Mouse (Mus musculus): ENCODE results near the gene Lefty1.
A peak's percentile ranks its signal among the peaks of the same experiment; 100 is the strongest.
"Not testable (repeated sequence)": the region's sequence is repeated elsewhere in the genome, so short reads cannot be mapped to it uniquely, and the experiment has no call there.

Gene Lefty1

GRCm38 (mm10) chr1:180922273-180923048 lies 12.4 kb upstream of the Lefty1 start:
- DNase-seq, result no peak

- DNase-seq, result no peak
Observed at GRCm38 (mm10) chr1:180924737-180925136, 10.1 kb upstream of the Lefty1 start.

- DNase-seq, result no peak
Observed at GRCm38 (mm10) chr1:180926286-180926685, 8.5 kb upstream of the Lefty1 start.

GRCm38 (mm10) chr1:180929599-180929998 lies 5.2 kb upstream of the Lefty1 start:
- no peak for DNase-seq

- no peak for DNase-seq
Observed at GRCm38 (mm10) chr1:180931106-180931505, 3.7 kb upstream of the Lefty1 start.

- no peak for DNase-seq
Observed at GRCm38 (mm10) chr1:180933659-180934058, 1.2 kb upstream of the Lefty1 start.

GRCm38 (mm10) chr1:180936610-180937398 lies 2.0 kb downstream of the Lefty1 start:
- DNase-seq, result not testable (repeated sequence)

DNA sequence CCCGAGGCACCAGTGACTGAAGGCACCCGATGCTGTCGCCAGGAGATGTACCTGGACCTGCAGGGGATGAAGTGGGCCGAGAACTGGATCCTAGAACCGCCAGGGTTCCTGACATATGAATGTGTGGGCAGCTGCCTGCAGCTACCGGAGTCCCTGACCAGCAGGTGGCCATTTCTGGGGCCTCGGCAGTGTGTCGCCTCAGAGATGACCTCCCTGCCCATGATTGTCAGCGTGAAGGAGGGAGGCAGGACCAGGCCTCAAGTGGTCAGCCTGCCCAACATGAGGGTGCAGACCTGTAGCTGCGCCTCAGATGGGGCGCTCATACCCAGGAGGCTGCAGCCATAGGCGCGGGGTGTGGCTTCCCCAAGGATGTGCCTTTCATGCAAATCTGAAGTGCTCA lies 2.8 kb downstream of the Lefty1 start:
- DNase-seq, result not testable (repeated sequence)

GRCm38 (mm10) chr1:180938781-180939180 lies 4.0 kb downstream of the Lefty1 start:
- DNase-seq, result not testable (repeated sequence)

DNA sequence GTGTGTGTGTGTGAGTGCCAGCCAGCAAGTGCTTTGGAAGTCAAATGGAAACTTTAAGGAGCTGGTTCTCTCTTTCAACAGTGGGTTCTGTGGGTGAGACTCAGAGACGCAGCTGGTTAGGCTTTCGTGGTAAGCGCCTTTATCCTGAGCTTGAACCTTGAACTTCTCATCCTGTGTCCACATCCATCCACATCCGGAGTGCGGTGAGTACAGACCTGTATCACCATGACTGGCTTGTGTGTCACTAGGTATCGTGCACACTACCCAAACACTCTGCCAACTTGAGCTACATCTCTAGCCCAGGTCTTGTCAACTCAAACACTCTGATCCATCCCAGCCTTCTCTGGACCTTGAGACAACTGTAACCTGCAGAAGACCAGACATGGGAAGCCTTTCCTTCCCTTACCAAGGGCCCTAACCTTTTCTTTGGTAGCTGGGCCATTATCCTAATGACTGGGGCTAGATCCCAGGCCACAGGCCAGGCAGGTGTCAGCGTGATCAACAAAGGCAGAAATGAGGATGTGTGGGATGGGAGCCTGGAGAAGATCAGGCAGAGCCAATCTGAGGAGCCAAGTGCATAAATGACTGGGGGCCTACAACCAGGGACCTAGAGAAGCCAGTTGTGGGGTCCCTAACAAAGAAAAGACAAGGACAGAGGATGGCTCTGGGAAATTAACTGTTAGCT lies 6.1 kb downstream of the Lefty1 start:
- DNase-seq, result no peak

DNA sequence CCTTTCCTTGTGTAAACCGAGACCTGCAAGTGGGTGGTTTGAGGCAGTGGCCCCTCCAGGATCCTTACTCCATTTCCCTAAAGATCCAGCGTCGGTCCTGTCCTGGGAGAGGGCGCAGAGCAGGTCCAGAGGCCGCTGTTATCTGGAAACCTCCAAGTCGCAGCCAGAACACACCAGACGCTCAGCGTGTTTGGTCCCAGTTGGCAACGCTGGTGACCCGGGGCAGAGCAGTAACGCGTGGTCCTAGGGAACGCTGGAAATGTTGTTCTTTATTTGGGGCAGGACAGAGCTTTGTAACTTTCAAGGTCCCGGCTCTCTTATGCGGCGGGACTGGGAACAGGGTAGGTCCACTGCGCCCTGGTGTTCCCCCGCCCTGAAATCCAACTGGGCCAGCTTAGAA lies 6.9 kb downstream of the Lefty1 start:
- no peak for DNase-seq

- DNase-seq, result peak; percentile 31
Observed at GRCm38 (mm10) chr1:180942166-180943031, 7.6 kb downstream of the Lefty1 start, which contains the start of gene Tmem63a. Gene Tmem63a (plus strand): TSS chr1:180942344.

DNA sequence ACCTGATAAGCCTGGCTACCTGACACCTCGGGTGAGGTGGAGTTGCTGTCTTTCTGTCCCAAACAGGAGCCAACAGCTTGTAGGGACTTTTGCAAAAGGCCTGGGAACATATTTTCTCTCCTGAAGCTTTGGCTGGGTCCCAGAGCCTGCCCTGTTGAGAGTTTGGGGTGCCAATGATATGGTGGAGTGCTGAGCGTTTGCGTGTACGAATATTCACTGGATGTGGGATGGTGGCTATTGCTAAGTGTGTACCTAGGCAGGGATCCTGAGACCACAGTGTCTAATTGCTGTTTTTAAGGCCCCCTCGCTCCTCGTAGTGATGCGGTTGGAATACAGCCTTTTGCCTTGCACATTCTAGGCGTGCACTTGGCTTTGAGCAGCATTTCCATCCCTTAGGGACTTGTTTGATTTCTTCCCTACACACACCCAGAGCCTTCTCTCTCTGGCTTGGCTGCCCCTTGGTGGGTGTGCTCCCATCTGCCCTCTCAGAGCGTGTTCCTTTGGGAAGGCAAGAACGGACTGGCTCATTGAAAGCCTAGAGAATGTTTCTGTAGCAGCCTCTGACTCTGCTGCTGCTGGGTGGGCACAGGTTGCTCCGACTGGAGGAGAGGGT lies 8.3 kb downstream of the Lefty1 start:
- no peak for DNase-seq

DNA sequence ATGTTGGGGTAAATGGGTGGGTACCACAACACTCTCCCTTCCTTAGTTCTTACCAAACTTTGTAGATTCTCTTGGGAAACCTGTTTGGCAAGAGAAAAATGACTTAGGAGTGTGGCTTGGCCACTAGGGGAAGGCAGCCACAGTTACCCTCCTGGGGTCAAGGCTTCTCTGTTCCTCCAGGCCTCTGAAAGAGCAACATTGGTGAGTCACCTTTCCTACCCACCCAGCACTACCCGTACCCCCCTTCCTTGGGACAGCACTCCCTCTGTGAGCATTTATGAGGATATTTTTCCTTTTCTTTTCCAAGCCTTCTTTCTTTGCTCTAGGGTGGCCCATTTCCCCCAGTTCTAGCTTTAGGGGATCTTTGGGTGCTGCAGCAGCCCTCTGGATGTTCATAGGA lies 9.1 kb downstream of the Lefty1 start:
- DNase-seq, result no peak

GRCm38 (mm10) chr1:180944553-180944952 lies 9.7 kb downstream of the Lefty1 start:
- no peak for DNase-seq

DNA sequence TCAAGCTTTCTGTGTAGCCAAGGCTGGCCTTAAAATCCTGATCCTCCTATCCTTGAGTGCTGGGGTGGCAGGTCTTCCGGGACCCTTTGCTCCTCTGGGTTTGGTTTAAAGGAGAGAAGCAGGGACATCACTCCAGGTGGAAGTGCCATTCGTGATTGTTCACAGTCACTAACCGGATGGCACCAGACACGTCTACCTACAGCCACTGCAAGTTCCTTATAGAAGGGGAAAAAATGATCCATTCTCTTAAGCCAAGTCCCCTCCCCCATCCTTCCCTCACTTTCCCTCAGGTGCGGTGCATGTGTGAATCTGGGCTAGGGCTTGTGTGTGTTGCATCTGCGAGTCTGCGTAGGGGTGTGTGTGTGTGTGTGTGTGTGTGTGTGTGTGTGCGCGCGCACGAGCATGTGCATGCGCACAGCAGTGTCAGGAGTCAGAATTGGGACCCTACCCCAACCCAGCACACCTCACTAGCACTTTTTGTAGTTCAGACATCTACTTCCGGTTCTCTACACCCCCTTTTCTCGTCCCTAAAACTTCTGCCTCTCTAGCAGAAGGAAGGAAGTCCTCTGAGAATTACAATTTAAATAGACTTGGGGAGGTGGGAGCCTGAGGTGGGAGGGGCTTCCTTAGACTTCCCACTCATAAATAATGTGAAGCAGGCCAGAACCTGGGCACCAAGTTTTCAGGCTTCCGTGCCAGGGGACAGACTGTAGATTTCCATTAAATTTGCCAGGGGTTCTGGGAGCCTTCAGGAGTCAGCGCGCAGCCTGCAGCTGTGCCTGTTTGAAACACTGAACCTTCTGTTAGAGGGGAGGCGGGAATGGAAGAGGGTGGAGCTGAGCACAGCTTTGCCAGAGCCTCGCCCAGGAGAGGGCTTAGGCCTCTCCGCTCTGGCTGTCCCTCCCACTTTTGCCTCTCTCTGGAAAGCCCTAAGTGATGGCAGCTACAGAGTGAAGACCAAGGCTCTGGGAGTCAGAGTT lies 10.5 kb downstream of the Lefty1 start:
- DNase-seq, result peak; percentile 51

DNA sequence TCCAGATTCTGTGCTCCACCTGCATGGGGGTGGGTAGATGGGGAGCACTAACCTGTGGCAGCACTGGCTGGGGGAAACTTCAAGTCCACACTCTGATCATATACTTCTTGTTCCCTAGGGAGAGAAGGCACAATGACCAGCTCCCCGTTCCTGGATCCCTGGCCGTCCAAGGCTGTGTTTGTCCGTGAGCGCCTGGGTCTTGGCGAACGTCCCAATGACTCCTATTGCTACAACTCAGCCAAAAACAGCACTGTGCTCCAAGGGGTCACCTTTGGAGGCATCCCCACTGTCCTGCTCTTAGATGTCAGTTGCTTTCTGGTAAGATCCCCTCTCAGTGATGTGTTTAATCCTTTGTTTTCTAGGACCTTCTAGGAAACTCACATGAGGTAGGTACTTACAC lies 11.6 kb downstream of the Lefty1 start:
- no peak for DNase-seq

DNA sequence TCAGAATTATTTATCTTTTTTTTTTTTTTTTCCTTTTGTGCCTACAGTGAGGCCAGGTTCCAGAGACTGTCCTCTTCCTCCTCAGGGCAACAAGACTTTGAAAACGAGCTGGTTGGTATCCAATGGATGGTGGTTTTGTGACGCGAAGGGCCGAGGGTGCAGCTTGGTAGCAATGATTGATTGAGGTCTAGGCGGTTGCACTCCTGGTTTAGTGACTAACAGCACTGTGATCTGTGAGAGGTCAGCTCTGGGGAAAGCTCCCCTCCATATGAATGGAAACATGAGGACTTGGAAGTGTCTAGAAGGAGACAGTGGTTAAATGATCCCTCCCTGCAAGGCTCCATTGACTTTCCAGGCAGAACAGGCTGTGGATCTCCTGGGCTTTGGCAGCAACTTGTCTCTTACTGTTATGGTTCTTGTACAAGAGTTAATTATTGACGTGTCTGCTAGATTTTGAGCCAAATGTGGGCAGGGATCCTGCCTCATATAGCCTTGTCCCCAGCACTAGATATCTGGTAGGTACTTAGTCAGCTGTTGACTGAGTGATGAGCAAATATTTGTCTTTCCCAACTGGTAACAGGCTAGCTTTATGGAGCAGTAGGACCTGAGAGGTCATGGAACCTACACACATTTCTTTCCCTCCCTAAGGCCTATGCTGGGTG lies 17.4 kb downstream of the Lefty1 start:
- no peak for DNase-seq

DNA sequence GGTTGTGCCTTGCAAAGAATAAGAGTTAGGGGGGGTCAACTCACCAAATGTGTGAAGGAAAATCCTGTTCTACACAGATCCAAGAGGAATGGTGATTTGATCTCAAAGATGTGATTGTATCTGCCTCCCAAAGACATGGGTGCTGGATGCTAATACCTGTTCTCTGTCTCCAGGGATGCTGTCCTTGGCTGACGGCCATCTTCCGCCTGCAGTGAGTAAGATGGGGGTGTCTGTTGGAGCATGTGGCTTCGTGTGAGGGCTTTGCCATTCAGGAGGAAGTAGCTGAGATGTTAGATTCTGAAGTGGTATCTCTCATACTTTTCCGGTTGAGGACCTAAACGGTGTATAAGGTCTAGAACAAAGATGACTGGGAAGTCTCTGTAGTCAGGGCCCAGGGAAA lies 18.0 kb downstream of the Lefty1 start:
- DNase-seq, result peak; percentile 29

DNA sequence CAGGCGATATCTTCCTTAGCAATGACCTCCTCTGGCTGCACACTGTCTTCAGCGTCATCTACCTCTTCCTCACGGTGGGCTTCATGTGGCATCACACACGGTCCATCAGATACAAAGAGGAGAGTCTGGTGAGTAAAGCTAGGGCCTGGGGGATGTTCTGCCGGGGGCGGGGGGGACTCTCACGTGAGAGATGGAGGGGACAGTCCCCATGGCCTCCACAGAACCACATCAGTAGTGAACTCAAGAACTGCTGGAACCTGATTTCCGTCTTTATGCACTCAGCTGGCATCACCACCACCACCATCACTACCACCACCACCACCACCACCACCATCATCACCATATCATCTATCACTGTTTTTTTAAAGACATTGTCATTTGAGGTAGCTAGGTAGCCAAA lies 21.6 kb downstream of the Lefty1 start:
- DNase-seq, result no peak

Measured in right cerebral cortex, adult 18-20 months (tissue).